Mouse (Mus musculus) liver, adult 2 months (tissue): ENCODE measurements around the gene A030005L19Rik. TPM values are rescaled to one million over a fixed set of nuclear protein-coding genes. Genes with fewer than 3 reads are reported as not detected.
"Not testable (repeated sequence)": the region's sequence is repeated elsewhere in the genome, so short reads cannot be mapped to it uniquely, and the experiment has no call there.

ENCODE experiments used
- DNase-seq: peaks from one replicate; pipeline ENCODE4 v3.0.0-alpha.2; 2011; ENCODE audit warnings: low read depth, low spot score; ENCODE audit errors: extremely low read depth
- H3K27ac ChIP-seq: fragments of 200-500 bp; replicated peaks from 2 replicates; pipeline ENCODE4 v1.5.1; 2012; ENCODE audit warnings: low read depth, mild to moderate bottlenecking, control low read depth, inconsistent platforms, low read length; ENCODE audit not compliant: insufficient read depth
- H3K27me3 ChIP-seq: fragments of 200-500 bp; 2 replicates; pipeline ENCODE4 v1.6.1; 2012; ENCODE audit warnings: mild to moderate bottlenecking, moderate library complexity, low read length, inconsistent platforms; ENCODE audit not compliant: control insufficient read depth, insufficient read depth
- H3K36me3 ChIP-seq: fragments of 200-500 bp; 2 replicates; pipeline ENCODE4 v1.6.1; 2012; ENCODE audit warnings: low read length, inconsistent platforms; ENCODE audit not compliant: control insufficient read depth, insufficient read depth
- H3K4me1 ChIP-seq: fragments of 200-500 bp; 2 replicates; pipeline ENCODE4 v1.6.1; 2011; ENCODE audit warnings: low read length; ENCODE audit not compliant: control insufficient read depth, insufficient read depth
- H3K4me3 ChIP-seq: fragments of 200-500 bp; 2 replicates; pipeline ENCODE4 v1.5.1; 2011; ENCODE audit warnings: low read depth, mild to moderate bottlenecking, control low read depth, low read length, moderate library complexity; ENCODE audit not compliant: insufficient read depth
- H3K79me2 ChIP-seq: fragments of 200-500 bp; 2 replicates; pipeline ENCODE4 v1.6.1; 2012; ENCODE audit warnings: inconsistent platforms, mild to moderate bottlenecking, low read length, moderate library complexity; ENCODE audit not compliant: control insufficient read depth, insufficient read depth
- H3K9ac ChIP-seq: fragments of 200-500 bp; 2 replicates; pipeline ENCODE4 v1.6.1; 2012; ENCODE audit warnings: low read depth, mild to moderate bottlenecking, control low read depth, inconsistent platforms, low read length
- CTCF ChIP-seq: fragments of 200-500 bp; IDR thresholded peaks from 2 replicates; pipeline ENCODE4 v1.5.1; 2011; ENCODE audit warnings: low read depth, low read length, control low read depth
- POLR2A ChIP-seq: fragments of 200-500 bp; IDR thresholded peaks from 2 replicates; pipeline ENCODE4 v1.6.1; 2011; ENCODE audit warnings: low read length, control low read depth; ENCODE audit not compliant: insufficient read depth; ENCODE audit errors: extremely low read depth
- WGBS: fragments of 180-500 bp; shearing (Covaris S2); methylation state at CpG from one replicate; pipeline ENCODE4 v1.1.7; 2018; 5-methylcytosine and 5-hydroxymethylcytosine counted together
- polyA plus RNA-seq: library from polyadenylated mRNA; depleted of rRNA; stranded (reverse); fragments of >200 nt; gene quantifications from 2 replicates; pipeline ENCODE4 v1.2.3, GENCODE M21; 2012; rRNA removed
- total RNA-seq: library from RNA; depleted of rRNA; stranded (reverse); fragments of >200 nt; gene quantifications from 2 replicates; pipeline ENCODE4 v1.2.3, GENCODE M21; 2014; rRNA removed

A030005L19Rik gene
- total and polyA plus RNA-seq, 2 experiments: 0.18 TPM; not detected in 1

DNA sequence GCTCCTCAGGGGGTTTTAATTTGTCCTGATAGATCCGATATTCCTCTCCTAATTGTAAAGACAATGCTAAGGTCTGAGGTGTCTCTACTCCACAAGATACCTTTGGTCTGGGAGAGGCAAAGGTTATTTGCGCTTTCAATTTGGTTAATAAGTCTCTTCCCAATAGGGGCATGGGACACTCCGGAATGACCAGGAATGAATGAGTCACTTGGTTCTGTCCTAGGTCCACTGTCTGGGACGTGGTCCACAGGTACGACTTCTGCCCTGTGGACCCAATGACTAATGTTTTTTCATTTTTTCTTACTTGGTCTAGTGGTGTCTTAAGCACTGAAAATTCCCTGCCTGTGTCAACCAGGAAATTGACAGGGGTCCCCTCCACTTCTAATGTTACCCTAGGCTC, 25.5 kb downstream of the A030005L19Rik start:
- Histone ChIP-seq H3K9ac (no peak overlapping the region), H3K36me3 (no peaks in the 10 kb centered on the region), H3K79me2 (no peaks in the 10 kb centered on the region), H3K4me1 (no peaks in the 10 kb centered on the region), H3K4me3 (no peak overlapping the region), H3K27ac (no peak overlapping the region), H3K27me3 (no peaks in the 10 kb centered on the region)
- no peak for DNase-seq
- TF ChIP-seq POLR2A (no peak), CTCF (no peak)
- WGBS: 93% methylated on average over 5 of the region's 5 CpGs

DNA sequence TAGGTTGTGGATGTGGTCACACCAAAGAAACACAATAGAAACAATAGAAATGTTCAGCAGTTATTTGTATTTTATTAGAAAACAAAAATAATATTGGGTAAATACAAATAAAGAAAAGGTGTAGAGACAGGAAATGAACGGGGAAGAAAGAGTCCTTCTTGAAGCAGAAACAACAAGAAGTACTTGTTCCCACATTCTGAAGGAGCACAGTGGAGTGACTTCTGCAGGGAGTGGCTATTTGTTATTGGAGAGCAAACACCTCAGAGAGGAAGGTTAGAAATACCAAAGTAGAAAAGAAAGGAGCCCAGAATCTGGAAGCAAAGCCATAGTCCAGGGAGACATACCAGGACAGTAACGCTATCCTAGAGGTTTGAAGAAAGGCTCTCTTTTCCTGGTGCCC, 29.4 kb downstream of the A030005L19Rik start:
- 94% methylated on average over 2 of the region's 2 CpGs for WGBS
- H3K27ac ChIP-seq, H3K4me3 ChIP-seq, H3K79me2 ChIP-seq, H3K9ac ChIP-seq, H3K27me3 ChIP-seq, DNase-seq, H3K4me1 ChIP-seq, H3K36me3 ChIP-seq: not testable (repeated sequence)

DNA sequence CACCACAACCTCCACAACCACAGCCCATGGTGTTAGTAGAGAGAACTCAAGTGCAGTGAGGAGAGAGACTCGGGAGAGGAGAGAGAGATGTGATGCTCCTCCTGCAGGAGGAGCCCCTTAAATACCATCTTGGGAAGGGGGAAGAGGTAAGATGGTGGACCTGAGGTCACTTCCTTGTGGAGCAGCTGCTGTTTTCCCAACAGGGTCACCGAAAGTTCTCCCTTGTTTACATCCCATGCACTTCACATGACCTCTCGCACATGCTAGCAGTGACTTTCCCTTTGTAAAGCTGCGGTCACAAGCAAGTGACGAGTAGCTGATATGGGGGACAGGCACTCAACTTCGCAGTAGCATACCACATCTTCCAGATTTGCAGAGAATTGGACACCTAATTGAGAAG, 30.2 kb downstream of the A030005L19Rik start, which contains the start of gene A030003K21Rik:
A030003K21Rik (minus strand) TSS at position 94 of the 400 bp plus-strand sequence.
- not testable (repeated sequence) for DNase-seq, H3K27ac ChIP-seq, H3K36me3 ChIP-seq, H3K9ac ChIP-seq, H3K4me3 ChIP-seq, H3K4me1 ChIP-seq, H3K79me2 ChIP-seq, H3K27me3 ChIP-seq
- WGBS: no CpG with 5 or more reads among the region's 6 CpGs

DNA sequence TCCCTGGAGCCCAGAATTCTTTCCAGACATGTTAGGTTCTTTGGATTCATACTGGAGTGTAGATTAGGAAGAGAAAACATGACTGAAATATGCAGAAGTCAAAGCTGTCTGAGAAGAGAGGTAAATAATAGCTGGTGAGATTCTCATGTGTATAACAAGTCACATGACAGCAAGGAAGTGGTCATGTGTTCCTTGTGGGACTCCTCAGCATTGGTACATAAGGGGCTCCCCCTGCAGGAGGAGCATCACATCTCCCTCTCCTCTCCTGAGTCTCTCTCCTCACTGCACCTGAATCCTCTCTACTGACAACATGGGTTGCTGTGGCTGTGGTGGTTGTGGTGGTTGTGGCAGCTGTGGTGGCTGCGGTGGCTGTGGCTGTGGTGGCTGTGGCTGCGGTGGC, 32.9 kb downstream of the A030005L19Rik start:
- not testable (repeated sequence) for H3K27me3 ChIP-seq, DNase-seq, H3K79me2 ChIP-seq, H3K4me3 ChIP-seq, H3K4me1 ChIP-seq, H3K27ac ChIP-seq, H3K36me3 ChIP-seq, H3K9ac ChIP-seq
- 100% methylated on average over 2 of the region's 2 CpGs for WGBS

DNA sequence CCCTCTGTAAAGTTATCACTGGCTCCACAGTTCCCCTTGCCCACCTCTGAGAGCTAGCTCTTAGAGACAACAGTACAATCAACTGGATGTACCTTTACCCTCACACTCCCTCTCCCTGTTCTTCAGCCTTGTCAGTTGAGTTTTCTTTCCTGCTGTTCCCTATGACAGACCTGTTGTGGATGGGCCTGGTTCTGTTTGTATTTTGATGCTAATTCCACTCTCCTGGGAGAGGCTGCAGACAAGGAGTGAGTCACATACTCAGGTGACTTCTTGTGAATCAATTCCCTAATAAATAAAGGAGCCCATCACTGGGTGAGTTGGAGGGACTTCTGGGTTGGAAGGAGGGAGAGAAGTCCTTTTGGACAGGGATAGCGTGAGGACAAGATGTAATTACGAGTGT, 35.5 kb downstream of the A030005L19Rik start:
- H3K27me3 ChIP-seq: no peaks in the 10 kb centered on the region
- WGBS: 87% methylated on average over 2 of the region's 2 CpGs
- H3K27ac ChIP-seq: no peak overlapping the region
- TF ChIP-seq CTCF: no peak
- H3K4me3 ChIP-seq: no peak overlapping the region
- no peak for DNase-seq
- H3K9ac ChIP-seq: no peak overlapping the region
- H3K79me2 ChIP-seq: no peaks in the 10 kb centered on the region
- H3K36me3 ChIP-seq: no peaks in the 10 kb centered on the region
- no peaks in the 10 kb centered on the region for H3K4me1 ChIP-seq

DNA sequence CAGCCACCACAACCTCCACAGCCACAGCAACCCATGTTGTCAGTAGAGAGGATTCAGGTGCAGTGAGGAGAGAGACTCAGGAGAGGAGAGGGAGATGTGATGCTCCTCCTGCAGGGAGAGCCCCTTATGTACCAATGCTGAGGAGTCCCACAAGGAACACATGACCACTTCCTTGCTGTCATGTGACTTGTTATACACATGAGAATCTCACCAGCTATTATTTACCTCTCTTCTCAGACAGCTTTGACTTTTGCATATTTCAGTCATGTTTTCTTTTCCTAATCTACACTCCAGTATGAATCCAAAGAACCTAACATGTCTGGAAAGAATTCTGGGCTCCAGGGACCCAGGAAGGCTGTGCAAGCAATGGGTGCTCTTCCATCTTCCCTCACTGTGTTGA, 42.8 kb downstream of the A030005L19Rik start, which contains the start of gene Gm7544:
Gm7544 (minus strand) TSS at position 101 of the 400 bp plus-strand sequence.
- H3K4me1 ChIP-seq, H3K9ac ChIP-seq, H3K4me3 ChIP-seq, DNase-seq, H3K27ac ChIP-seq, H3K79me2 ChIP-seq, H3K36me3 ChIP-seq, H3K27me3 ChIP-seq: not testable (repeated sequence)

DNA sequence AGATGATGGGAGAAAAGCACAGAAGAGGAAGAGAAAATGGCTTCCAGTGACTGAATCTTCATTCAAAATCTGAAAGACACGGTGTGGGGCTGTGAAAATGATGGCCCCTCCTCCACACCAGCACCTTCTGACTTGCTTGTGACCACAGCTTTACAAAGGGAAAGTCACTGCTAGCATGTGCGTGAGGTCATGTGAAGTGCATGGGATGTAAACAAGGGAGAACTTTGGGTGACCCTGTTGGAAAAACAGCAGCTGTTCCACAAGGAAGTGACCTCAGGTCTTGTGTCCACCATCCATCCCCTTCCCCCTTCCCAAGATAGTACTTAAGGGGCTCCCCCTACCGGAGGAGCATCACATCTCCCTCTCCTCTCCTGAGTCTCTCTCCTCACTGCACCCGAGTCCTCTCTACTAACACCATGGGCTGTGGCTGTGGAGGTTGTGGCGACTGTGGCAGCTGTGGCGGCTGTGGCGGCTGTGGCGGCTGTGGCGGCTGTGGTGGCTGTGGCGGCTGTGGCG, 46.8 kb downstream of the A030005L19Rik start, which contains the start of gene Gm47955:
Gm47955 (plus strand) TSS at position 417 of the 516 bp plus-strand sequence.
- H3K4me3 ChIP-seq: no peak within 1 kb of the TSS
- no peak within 1 kb of the TSS for H3K9ac ChIP-seq
- H3K79me2 ChIP-seq: no peaks in the 10 kb centered on the region
- H3K27ac ChIP-seq: no peak within 1 kb of the TSS
- peak; percentile 11 for DNase-seq
- no peaks in the 10 kb centered on the region for H3K27me3 ChIP-seq
- TF ChIP-seq POLR2A (no peak), CTCF (no peak)
- no peaks in the 10 kb centered on the region for H3K36me3 ChIP-seq
- 86% methylated on average over 11 of the region's 11 CpGs for WGBS
- no peaks in the 10 kb centered on the region for H3K4me1 ChIP-seq

Other genes with a start within 250 kb of the A030005L19Rik start
- gene Mff, start 188.4 kb upstream of the A030005L19Rik start, total RNA-seq: 55.2 and 58.3 TPM in 2 replicates
- gene Mff, start 188.4 kb upstream of the A030005L19Rik start, polyA plus RNA-seq: 32.4 and 38.1 TPM in 2 replicates
- gene Tm4sf20, start 144.9 kb upstream of the A030005L19Rik start, total RNA-seq: not detected in 2 replicates
- gene Tm4sf20, start 144.9 kb upstream of the A030005L19Rik start, polyA plus RNA-seq: not detected in 2 replicates
- not detected in 2 replicates for gene Gm47791, start 142.1 kb upstream of the A030005L19Rik start, total RNA-seq
- gene Gm47791, start 142.1 kb upstream of the A030005L19Rik start, polyA plus RNA-seq: not detected in 2 replicates
- gene Agfg1, start 73.8 kb upstream of the A030005L19Rik start, total RNA-seq: 13.1 and 14.8 TPM in 2 replicates
- gene Agfg1, start 73.8 kb upstream of the A030005L19Rik start, polyA plus RNA-seq: 11.7 and 13.6 TPM in 2 replicates
- gene A030014E15Rik, start 11.6 kb downstream of the A030005L19Rik start, total RNA-seq: not detected in 2 replicates
- gene A030014E15Rik, start 11.6 kb downstream of the A030005L19Rik start, polyA plus RNA-seq: not detected in 2 replicates
- gene Gm6217, start 18.1 kb downstream of the A030005L19Rik start, total RNA-seq: not detected in 2 replicates
- not detected in 2 replicates for gene Gm6217, start 18.1 kb downstream of the A030005L19Rik start, polyA plus RNA-seq
- not detected in 2 replicates for gene A030003K21Rik, start 30.1 kb downstream of the A030005L19Rik start, total RNA-seq
- not detected in 2 replicates for gene A030003K21Rik, start 30.1 kb downstream of the A030005L19Rik start, polyA plus RNA-seq
- not detected in 2 replicates for gene Gm7544, start 42.7 kb downstream of the A030005L19Rik start, total RNA-seq
- gene Gm7544, start 42.7 kb downstream of the A030005L19Rik start, polyA plus RNA-seq: not detected in 2 replicates
- not detected in 2 replicates for gene Gm47955, start 47.0 kb downstream of the A030005L19Rik start, total RNA-seq
- gene Gm47955, start 47.0 kb downstream of the A030005L19Rik start, polyA plus RNA-seq: not detected in 2 replicates
- gene Gm47959, start 87.2 kb downstream of the A030005L19Rik start, total RNA-seq: not detected in 2 replicates
- not detected in 2 replicates for gene Gm47959, start 87.2 kb downstream of the A030005L19Rik start, polyA plus RNA-seq
- not detected in 2 replicates for gene Slc19a3, start 125.1 kb downstream of the A030005L19Rik start, total RNA-seq
- gene Slc19a3, start 125.1 kb downstream of the A030005L19Rik start, polyA plus RNA-seq: 0.11 TPM in 1 of 2 replicates, not detected in the other
- gene Krtap28-10, start 129.2 kb downstream of the A030005L19Rik start, total RNA-seq: not detected in 2 replicates
- gene Krtap28-10, start 129.2 kb downstream of the A030005L19Rik start, polyA plus RNA-seq: not detected in 2 replicates
- not detected in 2 replicates for gene Gm47969, start 131.6 kb downstream of the A030005L19Rik start, total RNA-seq
- not detected in 2 replicates for gene Gm47969, start 131.6 kb downstream of the A030005L19Rik start, polyA plus RNA-seq
- not detected in 2 replicates for gene A030005K14Rik, start 146.1 kb downstream of the A030005L19Rik start, total RNA-seq
- gene A030005K14Rik, start 146.1 kb downstream of the A030005L19Rik start, polyA plus RNA-seq: not detected in 2 replicates
- not detected in 2 replicates for gene Krtap28-13, start 147.6 kb downstream of the A030005L19Rik start, total RNA-seq
- not detected in 2 replicates for gene Krtap28-13, start 147.6 kb downstream of the A030005L19Rik start, polyA plus RNA-seq
- not detected in 2 replicates for gene Ccl20, start 203.4 kb downstream of the A030005L19Rik start, total RNA-seq
- not detected in 2 replicates for gene Ccl20, start 203.4 kb downstream of the A030005L19Rik start, polyA plus RNA-seq
- gene Daw1, start 246.4 kb downstream of the A030005L19Rik start, total RNA-seq: not detected in 2 replicates
- gene Daw1, start 246.4 kb downstream of the A030005L19Rik start, polyA plus RNA-seq: not detected in 2 replicates